Mouse (Mus musculus): ENCODE data around the gene Ablim1. TPM values are rescaled to one million over a fixed set of nuclear protein-coding genes. Genes with fewer than 3 reads are reported as not detected.

Gene Ablim1
- total and polyA plus RNA-seq, 2 experiments from 2014 or later, result 50.7 to 81.2 TPM

- H3K27me3 ChIP-seq (ENCODE audit: insufficient read depth, low read length), result no peaks in the 10 kb centered on the region; the same call in 1 of the 2 replicates
- no peak overlapping the region for H3K4me3 ChIP-seq (ENCODE audit: low read depth, low read length)
- no peak overlapping the region for H3K9ac ChIP-seq (replicated peaks; ENCODE audit: low read length, poor library complexity, severe bottlenecking)
- DNase-seq (ENCODE audit: low spot score), result peak; percentile 37
- no peak for ATAC-seq (ENCODE audit: low FRiP score)
- no peaks in the 10 kb centered on the region for H3K9me3 ChIP-seq (ENCODE audit: low read length)
- H3K4me2 ChIP-seq (ENCODE audit: low read depth, low read length, poor library complexity, severe bottlenecking), result no peak overlapping the region
- TF ChIP-seq CTCF (IDR thresholded peaks at IDR 0.05), result no peak
- H3K36me3 ChIP-seq (ENCODE audit: insufficient read depth, low read length), result no peaks in the 10 kb centered on the region
- H3K4me1 ChIP-seq (ENCODE audit: insufficient read depth, low read length), result 0 out of 2 replicates have a peak, but pooled peaks cover 8% of the 10 kb centered on the region
- no peak overlapping the region for H3K27ac ChIP-seq (ENCODE audit: low read depth, low read length)
- WGBS, result 82% methylated on average over 8 of the region's 8 CpGs
Measured at GRCm38 (mm10) chr19:56989171-56989570, 325.5 kb downstream of the Ablim1 start.

GRCm38 (mm10) chr19:56984229-56984628 lies 330.5 kb downstream of the Ablim1 start:
- Histone ChIP-seq H3K27me3 (ENCODE audit: insufficient read depth, low read length) (no peaks in the 10 kb centered on the region), H3K9ac (replicated peaks; ENCODE audit: low read length, poor library complexity, severe bottlenecking) (no peak overlapping the region), H3K4me1 (ENCODE audit: insufficient read depth, low read length) (no peaks in the 10 kb centered on the region), H3K9me3 (ENCODE audit: low read length) (no peaks in the 10 kb centered on the region), H3K4me2 (ENCODE audit: low read depth, low read length, poor library complexity, severe bottlenecking) (no peak overlapping the region), H3K36me3 (ENCODE audit: insufficient read depth, low read length) (no peaks in the 10 kb centered on the region), H3K27ac (ENCODE audit: low read depth, low read length) (no peak overlapping the region), H3K4me3 (ENCODE audit: low read depth, low read length) (no peak overlapping the region)
- TF ChIP-seq CTCF (IDR thresholded peaks at IDR 0.05), result no peak
- WGBS, result 65% methylated on average over 4 of the region's 4 CpGs
- no peak for DNase-seq (ENCODE audit: low spot score)
- ATAC-seq (ENCODE audit: low FRiP score), result no peak

GRCm38 (mm10) chr19:56983757-56984156 lies 331.0 kb downstream of the Ablim1 start:
- WGBS, result 48% methylated on average over 10 of the region's 10 CpGs
- no peak overlapping the region for H3K27ac ChIP-seq (ENCODE audit: low read depth, low read length)
- TF ChIP-seq CTCF (IDR thresholded peaks at IDR 0.05), result no peak
- H3K4me2 ChIP-seq (ENCODE audit: low read depth, low read length, poor library complexity, severe bottlenecking), result no peak overlapping the region
- ATAC-seq (ENCODE audit: low FRiP score), result no peak
- no peak for DNase-seq (ENCODE audit: low spot score)
- H3K4me1 ChIP-seq (ENCODE audit: insufficient read depth, low read length), result no peaks in the 10 kb centered on the region
- no peak overlapping the region for H3K9ac ChIP-seq (replicated peaks; ENCODE audit: low read length, poor library complexity, severe bottlenecking)
- H3K36me3 ChIP-seq (ENCODE audit: insufficient read depth, low read length), result no peaks in the 10 kb centered on the region
- no peak overlapping the region for H3K4me3 ChIP-seq (ENCODE audit: low read depth, low read length)
- no peaks in the 10 kb centered on the region for H3K9me3 ChIP-seq (ENCODE audit: low read length)
- H3K27me3 ChIP-seq (ENCODE audit: insufficient read depth, low read length), result no peaks in the 10 kb centered on the region

Other genes starting within 250 kb of the Ablim1 start
- 19.9 and 22.4 TPM in 2 replicates for gene Fam160b1, start 45.8 kb upstream of the Ablim1 start, total RNA-seq (2014; rRNA removed)
- gene Fam160b1, start 45.8 kb upstream of the Ablim1 start, polyA plus RNA-seq (2015; fragmentation: Nextera tagmentation; extraction: Ambion mirVana), result 10.7 and 11.0 TPM in 2 replicates
- 18.5 and 23.6 TPM in 2 replicates for gene Trub1, start 138.0 kb upstream of the Ablim1 start, total RNA-seq (2014; rRNA removed)
- gene Trub1, start 138.0 kb upstream of the Ablim1 start, polyA plus RNA-seq (2015; fragmentation: Nextera tagmentation; extraction: Ambion mirVana), result 18.2 and 18.3 TPM in 2 replicates